Mouse (Mus musculus): ENCODE measurements around the gene Farp2.

GRCm38 (mm10) chr1:93632723-93633122, 120.8 kb downstream of the Farp2 start:
- no peak for TF ChIP-seq CTCF (IDR thresholded peaks at IDR 0.05)
- no peak for TF ChIP-seq EP300 (IDR thresholded peaks at IDR 0.05)

Data from lung, postnatal 0 days (tissue).